Mouse (Mus musculus) Patski (cell line): ENCODE results near the gene Scgb1b18. TPM values are rescaled to one million over a fixed set of nuclear protein-coding genes. Genes with fewer than 3 reads are reported as not detected.
"Not testable (repeated sequence)": the region's sequence is repeated elsewhere in the genome, so short reads cannot be mapped to it uniquely, and the experiment has no call there.

Experiments used
- ATAC-seq: fragments of 100-300 bp; one replicate; pipeline ENCODE4 v1.8.0; 2021
- CTCF ChIA-PET: fragments of 350-600 bp; sonication (Branson Sonifier 250); formaldehyde crosslinking; loops from one replicate; lab custom pipeline; 2022; ENCODE audit warnings: inconsistent platforms; lab: Charles Lee
- POLR2A ChIA-PET: fragments of 350-600 bp; sonication (Branson Sonifier 250); formaldehyde crosslinking; loops from one replicate; lab custom pipeline; 2022; ENCODE audit warnings: antibody characterized with exemption, inconsistent platforms; lab: Charles Lee
- DNase-seq: peaks from one replicate; pipeline ENCODE4 v3.0.0-alpha.2; 2011; ENCODE audit warnings: low read depth, low spot score
- H3K27me3 ChIP-seq: fragments of 371-371 bp; one replicate; pipeline ENCODE4 v1.5.1; 2021
- in situ Hi-C: fragments of 300-500 bp; cut with MboI; formaldehyde crosslinking; loops from 3 replicates; pipeline ENCODE4 v1.11.1; 2018; ENCODE audit warnings: low pct_unique_long_range_greater_than_20kb, mixed read lengths
- polyA plus RNA-seq: library from polyadenylated mRNA; unstranded; gene quantifications from one replicate; pipeline ENCODE4 v1.2.3, GENCODE M21; 2021

Scgb1b18 gene
- not detected for polyA plus RNA-seq

DNA sequence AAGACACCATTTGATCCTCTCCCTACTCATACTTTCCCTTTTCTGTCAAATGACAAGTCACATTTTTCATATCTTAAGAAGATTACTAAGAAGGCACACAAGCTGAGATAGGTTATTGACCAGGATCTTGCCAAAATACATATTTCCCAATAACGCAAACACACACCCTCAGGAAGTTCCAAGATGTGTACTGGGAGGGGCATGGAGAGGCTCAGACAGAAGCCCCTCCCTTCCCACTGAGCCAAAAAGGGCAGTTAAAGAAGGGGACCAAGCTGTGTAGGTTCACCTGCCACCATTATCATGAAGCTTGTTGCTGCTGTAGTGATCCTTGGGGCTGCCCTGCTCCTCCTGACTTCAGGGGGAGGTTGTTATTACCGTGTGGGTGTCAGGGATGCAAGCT lies at the start of gene Scgb1b18:
TSS of gene Scgb1b18 (plus strand) at position 301 of the 400 bp plus-strand sequence.
- CTCF ChIA-PET, POLR2A ChIA-PET, in situ Hi-C loops, H3K27me3 ChIP-seq, DNase-seq, ATAC-seq: not testable (repeated sequence)

- in situ Hi-C loops, CTCF ChIA-PET, DNase-seq, H3K27me3 ChIP-seq, ATAC-seq, POLR2A ChIA-PET: not testable (repeated sequence)
These were observed 11.6 kb upstream of the Scgb1b18 start, which contains the start of gene Scgb2b18 for GRCm38 (mm10) chr7:33173764-33174163. Scgb2b18 (minus strand) TSS chr7:33173864.

Other genes starting within 250 kb of the Scgb1b18 start
- not detected for gene Scgb2b17, start 129.0 kb upstream of the Scgb1b18 start, polyA plus RNA-seq
- not detected for gene Scgb1b17, start 122.1 kb upstream of the Scgb1b18 start, polyA plus RNA-seq
- not detected for gene Scgb2b18, start 11.7 kb upstream of the Scgb1b18 start, polyA plus RNA-seq
- gene Scgb2b19, start 94.8 kb downstream of the Scgb1b18 start, polyA plus RNA-seq: not detected
- not detected for gene Scgb1b19, start 101.7 kb downstream of the Scgb1b18 start, polyA plus RNA-seq
- gene Scgb2b20, start 180.8 kb downstream of the Scgb1b18 start, polyA plus RNA-seq: not detected
- gene Scgb1b20, start 187.7 kb downstream of the Scgb1b18 start, polyA plus RNA-seq: not detected